Mouse (Mus musculus) testis, postnatal 14 days (tissue): ENCODE measurements at regions not wholly inside any gene's neighbourhood (a gene's known extent, or its start where the extent isn't known, plus 50 kb on each side); places are given as distances from the start of the nearest gene placed in this dataset.
A peak's percentile ranks its signal among the peaks of the same experiment; 100 is the strongest.

Experiments used
- DNase-seq: peaks from one replicate; pipeline ENCODE4 v3.0.0; 2021; ENCODE audit warnings: low spot score

- DNase-seq: no peak
These were observed 220.1 kb downstream of the Elavl2 start for GRCm38 (mm10) chr4:91180241-91181096.

GRCm38 (mm10) chr4:91164280-91165121 lies 236.1 kb downstream of the Elavl2 start:
- no peak for DNase-seq

GRCm38 (mm10) chr4:91157047-91157446 lies 243.5 kb downstream of the Elavl2 start:
- DNase-seq: peak; percentile 33

GRCm38 (mm10) chr4:91144666-91145065 lies 255.9 kb downstream of the Elavl2 start:
- no peak for DNase-seq

- DNase-seq: no peak
These were observed 256.7 kb downstream of the Elavl2 start for GRCm38 (mm10) chr4:91143906-91144305.

GRCm38 (mm10) chr4:91135327-91135726 lies 265.3 kb downstream of the Elavl2 start:
- peak; percentile 6 for DNase-seq

- DNase-seq: no peak
These were observed 268.3 kb downstream of the Elavl2 start for GRCm38 (mm10) chr4:91132266-91132665.

- DNase-seq: no peak
These were observed 280.3 kb downstream of the Elavl2 start for GRCm38 (mm10) chr4:91120277-91120676.

GRCm38 (mm10) chr4:91116807-91117609 lies 283.6 kb downstream of the Elavl2 start:
- DNase-seq: no peak

- DNase-seq: no peak
These were observed 288.6 kb downstream of the Elavl2 start for GRCm38 (mm10) chr4:91111684-91112681.

- no peak for DNase-seq
These were observed 304.5 kb downstream of the Elavl2 start for GRCm38 (mm10) chr4:91096086-91096485.

GRCm38 (mm10) chr4:91094382-91094781 lies 306.2 kb downstream of the Elavl2 start:
- no peak for DNase-seq

- no peak for DNase-seq
These were observed 306.7 kb downstream of the Elavl2 start for GRCm38 (mm10) chr4:91093885-91094284.

GRCm38 (mm10) chr4:91092323-91092722 lies 308.3 kb downstream of the Elavl2 start:
- DNase-seq: no peak

GRCm38 (mm10) chr4:91091910-91092309 lies 308.7 kb downstream of the Elavl2 start:
- DNase-seq: no peak

- no peak for DNase-seq
These were observed 316.6 kb downstream of the Elavl2 start for GRCm38 (mm10) chr4:91083950-91084349.

GRCm38 (mm10) chr4:91081447-91081846 lies 319.1 kb downstream of the Elavl2 start:
- DNase-seq: no peak

GRCm38 (mm10) chr4:91080620-91081441 lies 319.8 kb downstream of the Elavl2 start:
- DNase-seq: no peak

GRCm38 (mm10) chr4:91071263-91071662 lies 329.3 kb downstream of the Elavl2 start:
- DNase-seq: no peak

GRCm38 (mm10) chr4:91060933-91061332 lies 339.7 kb downstream of the Elavl2 start:
- no peak for DNase-seq
